Mouse (Mus musculus) right cerebral cortex, postnatal 36 days (tissue): ENCODE results near the gene Yap1.

Experiments
- DNase-seq, 2 experiments: peaks; one replicate each; pipeline ENCODE4 v3.0.0; 2022; ENCODE audit warnings: low spot score in 2 of 2, mixed read lengths in 1 of 2

Yap1 gene

DNA sequence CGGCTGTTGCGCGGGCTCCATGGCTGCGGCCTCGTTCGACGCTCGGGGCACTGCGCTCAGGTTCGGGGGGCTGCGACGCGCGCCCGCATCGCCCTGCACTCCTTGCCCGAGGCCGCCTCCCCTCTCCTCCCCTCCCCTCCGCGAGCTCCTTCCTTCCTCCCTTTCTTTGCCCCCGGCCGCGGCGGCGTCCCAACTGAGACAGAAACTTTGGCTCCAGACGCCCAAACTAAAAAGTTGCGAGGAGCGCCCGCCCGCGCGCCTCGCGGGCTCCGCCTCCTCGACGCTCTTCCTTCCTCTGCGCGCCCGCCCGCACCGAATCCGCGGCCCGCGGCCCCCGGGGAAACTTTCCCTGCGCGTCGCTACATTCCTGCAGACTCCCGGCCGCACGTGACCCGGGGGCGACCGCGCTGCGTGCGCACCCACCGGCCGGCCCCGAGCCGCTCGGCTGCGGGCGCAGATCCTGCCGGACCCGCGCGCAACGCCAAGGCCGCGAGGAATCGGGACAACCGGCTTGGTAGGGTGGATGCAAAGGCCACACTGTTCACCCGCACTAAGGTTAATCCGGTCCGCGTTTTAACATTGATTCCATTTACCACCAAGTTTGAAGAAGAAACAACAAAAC, at the start of gene Yap1:
Yap1 (minus strand) TSS at position 227 of the 622 bp plus-strand sequence.
- peak; percentile 53 to 68 for DNase-seq

- no peak for DNase-seq
Observed at GRCm38 (mm10) chr9:8043044-8043387, 38.6 kb upstream of the Yap1 start.

DNA sequence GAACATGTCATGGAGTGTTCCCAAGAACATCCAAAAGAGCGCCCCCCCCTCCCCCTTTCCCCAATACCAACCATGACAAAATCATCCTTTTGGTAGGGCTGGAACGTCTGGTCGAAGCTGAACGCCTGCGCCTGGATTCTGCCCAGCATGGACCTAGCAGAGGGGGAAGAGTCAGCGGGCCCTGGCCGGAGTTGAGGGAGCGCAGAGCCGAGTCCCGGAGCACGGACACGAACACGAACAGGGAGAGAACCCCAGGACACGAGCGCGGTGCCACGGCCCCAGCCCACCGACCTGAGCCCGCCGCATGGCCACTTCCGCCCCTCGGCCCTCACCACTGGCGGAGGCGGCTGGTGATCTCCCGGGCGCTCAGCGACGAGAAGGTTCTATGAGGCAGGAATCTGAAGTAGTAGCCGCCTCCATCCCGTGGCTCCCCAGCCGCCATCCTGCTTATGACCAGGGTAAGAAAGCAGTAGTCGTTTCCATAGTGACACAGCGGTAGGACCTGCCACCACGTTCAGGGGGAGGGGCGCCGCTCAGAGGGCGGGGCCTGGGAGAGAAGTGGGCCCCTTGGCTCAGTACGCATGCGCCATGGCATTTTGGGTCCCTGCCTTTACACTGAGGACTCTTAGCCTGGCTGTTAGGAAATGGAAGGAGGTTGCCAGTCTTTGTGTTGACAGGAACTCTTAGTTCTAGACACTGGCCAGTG, 38.1 kb upstream of the Yap1 start, which contains the start of gene Cfap300:
Cfap300 (minus strand) TSS at position 486 of the 706 bp plus-strand sequence.
- DNase-seq, result peak; percentile 92 to 93

- no peak for DNase-seq
Observed at GRCm38 (mm10) chr9:8035546-8035945, 31.1 kb upstream of the Yap1 start.

GRCm38 (mm10) chr9:8035091-8035490, 30.7 kb upstream of the Yap1 start:
- DNase-seq, result no peak

GRCm38 (mm10) chr9:8034143-8034542, 29.7 kb upstream of the Yap1 start:
- no peak for DNase-seq

GRCm38 (mm10) chr9:8032847-8033246, 28.5 kb upstream of the Yap1 start:
- DNase-seq, result no peak

DNA sequence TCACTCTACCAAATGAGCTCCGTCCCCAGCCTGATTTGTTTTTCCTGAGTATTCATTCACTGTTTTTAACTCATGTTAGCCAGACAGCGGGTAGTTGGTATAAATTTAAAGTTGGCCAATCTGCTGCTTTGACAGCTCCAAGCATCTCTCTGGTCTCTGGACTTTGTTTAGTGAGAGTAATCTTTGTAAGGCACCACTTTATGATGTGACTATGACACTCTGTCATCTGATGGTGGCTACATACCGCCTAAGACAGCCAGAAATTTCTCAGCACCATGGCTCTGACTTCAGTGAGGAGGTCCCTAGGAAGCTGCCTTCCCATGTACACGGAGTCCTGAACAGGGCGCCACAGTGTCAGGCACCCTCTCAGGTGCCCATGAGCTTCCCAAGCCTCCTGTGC, 14.2 kb upstream of the Yap1 start:
- DNase-seq, result no peak

DNA sequence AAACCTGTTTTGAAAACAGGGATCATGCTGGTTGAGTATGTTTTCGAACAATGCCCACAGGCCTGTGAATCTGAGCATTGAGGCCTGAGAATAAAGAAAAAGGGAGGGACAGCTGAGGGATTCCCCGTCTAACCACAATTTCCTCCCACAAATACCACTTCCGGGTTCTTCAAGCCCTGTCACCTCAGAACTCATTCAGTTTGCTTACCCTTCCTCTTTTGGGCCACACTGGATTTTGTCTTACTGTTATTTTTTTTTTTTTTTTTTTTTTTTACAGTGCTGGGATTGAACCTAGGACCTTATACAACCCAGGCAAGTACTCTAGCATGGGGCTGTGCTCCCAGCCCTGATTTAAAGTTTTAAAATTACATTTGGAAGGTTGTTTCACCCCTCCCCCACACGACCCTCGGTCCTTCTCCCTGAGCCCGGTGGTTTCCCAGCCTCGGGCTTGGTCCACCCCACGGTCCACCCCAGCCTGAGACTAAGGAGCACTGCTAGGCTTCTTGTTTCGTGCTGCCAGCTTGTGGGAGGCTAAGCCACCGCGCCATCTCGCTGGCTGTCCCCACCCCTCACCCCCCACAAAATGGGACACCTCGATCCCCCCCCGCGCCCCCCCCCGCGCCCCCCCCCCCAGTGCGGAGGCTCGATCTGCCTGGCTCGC, 13.0 kb upstream of the Yap1 start:
- no peak for DNase-seq

GRCm38 (mm10) chr9:8003301-8004271, 810 bp downstream of the Yap1 start:
- DNase-seq, result peak; percentile 8 to 22

DNA sequence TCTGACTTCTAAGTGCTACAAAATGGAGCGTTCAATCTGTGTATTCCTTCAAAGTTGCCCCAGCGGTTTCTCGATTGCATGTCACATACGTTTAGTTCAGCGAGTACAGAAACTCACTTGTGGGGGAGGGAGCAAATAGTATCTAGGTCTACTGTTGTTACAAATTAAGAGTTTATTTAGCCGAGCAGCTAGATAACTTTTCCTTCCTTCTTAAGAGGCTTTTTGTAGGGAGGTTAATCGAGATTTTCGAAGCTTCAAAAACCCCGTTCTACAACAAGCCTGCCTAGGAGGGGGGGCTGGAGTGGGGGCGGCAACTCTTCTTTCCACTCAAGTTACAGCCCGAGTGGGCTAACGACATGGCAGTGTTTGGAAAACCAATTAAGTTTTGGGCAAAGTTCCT, 1.6 kb downstream of the Yap1 start:
- DNase-seq, result no peak

- DNase-seq, result no peak
Observed at GRCm38 (mm10) chr9:8001352-8001751, 3.0 kb downstream of the Yap1 start.

DNA sequence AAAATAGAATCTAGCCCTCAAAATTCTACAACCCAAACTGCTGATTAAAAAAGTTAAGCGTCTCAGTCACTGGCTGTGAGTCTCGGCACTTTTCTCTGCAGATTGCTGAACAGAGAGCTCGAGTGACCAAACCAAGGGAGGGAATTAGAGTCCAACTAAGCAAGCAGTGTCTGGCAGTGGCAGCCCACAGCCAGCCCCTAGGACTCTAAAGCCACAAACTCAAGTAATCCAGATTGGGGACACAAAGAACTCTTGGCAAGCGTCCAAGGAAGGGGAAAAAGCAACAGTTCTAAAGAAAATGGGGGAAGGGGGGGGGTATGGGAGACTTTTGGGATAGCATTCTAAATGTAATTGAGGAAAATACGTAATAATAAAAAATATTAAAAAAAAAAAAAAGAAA, 10.1 kb downstream of the Yap1 start:
- no peak for DNase-seq

- no peak for DNase-seq
Observed at GRCm38 (mm10) chr9:7992651-7993050, 11.7 kb downstream of the Yap1 start.

GRCm38 (mm10) chr9:7990897-7991296, 13.5 kb downstream of the Yap1 start:
- no peak for DNase-seq

- no peak for DNase-seq
Observed at GRCm38 (mm10) chr9:7987119-7987518, 17.3 kb downstream of the Yap1 start.

- no peak for DNase-seq
Observed at GRCm38 (mm10) chr9:7984287-7984686, 20.1 kb downstream of the Yap1 start.

- DNase-seq, result no peak
Observed at GRCm38 (mm10) chr9:7983665-7984064, 20.7 kb downstream of the Yap1 start.

GRCm38 (mm10) chr9:7980162-7980561, 24.2 kb downstream of the Yap1 start:
- DNase-seq, result no peak

DNA sequence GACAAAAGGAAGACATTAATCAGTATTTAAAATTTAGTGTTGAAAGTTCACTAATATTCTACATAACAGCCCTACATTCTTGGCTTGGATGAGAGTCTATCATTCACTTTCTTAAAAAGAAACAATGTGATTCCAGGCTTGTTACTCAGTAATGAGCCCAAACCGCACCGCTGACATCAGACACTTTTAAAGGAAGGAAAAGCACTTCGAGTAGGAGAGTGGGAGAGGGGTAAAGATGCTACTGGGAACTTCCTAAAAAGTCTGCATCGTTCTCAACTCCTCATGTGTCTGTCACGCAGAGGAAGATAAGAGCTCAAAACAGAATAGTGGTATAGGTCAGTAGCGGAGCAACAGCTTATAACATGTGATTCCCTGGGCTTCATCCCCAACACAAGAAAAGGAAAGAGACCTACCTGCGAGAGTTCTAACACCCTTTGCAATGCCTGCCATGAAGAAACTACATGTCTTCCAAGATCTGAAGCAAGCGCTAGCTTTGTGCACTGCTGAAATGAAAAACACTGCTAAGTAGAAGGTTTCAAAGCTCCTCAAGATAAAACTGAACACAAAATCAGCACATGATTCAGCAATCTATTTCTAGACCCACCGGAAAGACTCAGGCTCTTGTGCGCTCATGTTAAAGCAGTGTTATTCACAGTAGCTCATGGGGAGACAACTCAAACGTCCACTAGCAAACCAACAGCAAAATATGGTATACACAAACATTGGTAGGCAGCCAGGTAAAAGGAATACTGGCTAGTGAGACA, 25.1 kb downstream of the Yap1 start:
- no peak for DNase-seq

DNA sequence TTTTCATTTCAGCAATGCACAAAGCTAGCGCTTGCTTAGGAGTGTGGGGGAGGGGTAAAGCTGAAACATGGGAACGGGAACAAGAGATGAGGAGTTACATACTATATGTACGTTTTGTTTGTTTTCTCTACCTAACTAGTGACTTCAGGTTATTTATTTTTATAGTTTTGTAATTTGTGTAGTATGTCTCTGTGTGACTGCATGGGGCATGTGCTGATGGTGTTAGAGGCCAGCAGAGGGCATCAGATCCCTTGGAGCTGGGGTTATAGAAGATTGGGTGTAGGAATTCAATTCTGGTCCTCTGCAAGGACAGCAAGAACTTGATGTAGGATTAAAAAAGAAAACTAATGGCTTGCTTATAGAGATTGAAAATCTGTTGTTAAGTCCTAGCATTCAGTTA, 25.9 kb downstream of the Yap1 start:
- DNase-seq, result no peak
